Mouse (Mus musculus) megakaryocyte progenitor cell, adult 5-6 weeks (primary cell): Measurements from ENCODE around the gene Pex10. TPM values are rescaled to one million over a fixed set of nuclear protein-coding genes. Genes with fewer than 3 reads are reported as not detected.
A peak's percentile ranks its signal among the peaks of the same experiment; 100 is the strongest.

Experiments used
- ATAC-seq: replicated peaks from 2 replicates; pipeline ENCODE4 v1.8.0; 2016; ENCODE audit warnings: mild to moderate bottlenecking, moderate TSS enrichment, inconsistent platforms; ENCODE audit not compliant: poor library complexity
- total RNA-seq, 2 experiments: library from RNA; stranded (forward) in 1 of 2; stranded (reverse) in 1 of 2; fragments of 157-497, 149-512 nt in 1 of 2; fragments of 200-1000 nt in 1 of 2; gene quantifications; 2 replicates each; pipeline versions ENCODE4 v1.2.3 to v1.2.4; 2015 to 2017

Pex10 gene
- 5.5 and 6.0 TPM in 2 replicates for total RNA-seq (2015)
- total RNA-seq (2017): 13.8 and 18.8 TPM in 2 replicates

- ATAC-seq: peak; percentile 83
Observed at GRCm38 (mm10) chr4:155066834-155067522, at the start of gene Pex10. Gene Pex10, plus strand, starts transcription at chr4:155067016.

GRCm38 (mm10) chr4:155017253-155017878, 49.5 kb upstream of the Pex10 start:
- no peak for ATAC-seq

GRCm38 (mm10) chr4:155018066-155018465, 48.8 kb upstream of the Pex10 start:
- no peak for ATAC-seq

DNA sequence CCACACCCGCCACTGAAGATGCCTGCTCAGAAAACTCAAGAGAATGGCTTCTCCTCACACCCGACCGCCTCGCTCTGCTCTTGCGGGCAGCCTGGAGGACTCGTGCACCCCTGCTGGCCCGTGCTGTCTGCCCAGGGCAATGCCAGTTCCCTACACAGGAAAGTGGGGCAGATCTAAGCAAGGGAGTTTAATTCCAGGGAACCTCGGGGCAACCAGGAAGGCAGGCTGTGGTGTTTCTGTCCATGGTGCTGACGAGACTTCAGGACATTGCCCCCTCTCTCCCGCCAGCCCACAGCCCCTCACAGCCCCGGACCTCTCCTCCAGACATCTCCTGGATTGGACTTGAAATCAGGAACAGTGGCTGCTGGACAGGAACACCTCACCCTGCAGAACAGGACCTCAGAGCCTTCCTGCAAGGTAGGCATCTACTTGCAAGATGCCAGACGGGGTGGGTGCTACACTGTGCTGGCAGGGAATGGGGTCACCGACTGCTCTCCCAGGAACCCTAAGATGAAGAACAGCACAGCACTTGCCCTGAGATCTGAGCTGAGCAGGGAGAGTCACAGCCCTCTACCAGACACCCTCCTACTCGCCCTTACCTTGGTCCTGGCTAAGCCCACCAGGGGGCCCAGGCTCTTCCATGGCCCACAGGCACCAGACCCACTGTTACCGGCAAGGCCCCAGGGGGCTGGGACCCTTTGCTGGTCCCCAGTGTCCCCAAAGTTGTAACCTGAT, 48.0 kb upstream of the Pex10 start:
- peak; percentile 56 for ATAC-seq

DNA sequence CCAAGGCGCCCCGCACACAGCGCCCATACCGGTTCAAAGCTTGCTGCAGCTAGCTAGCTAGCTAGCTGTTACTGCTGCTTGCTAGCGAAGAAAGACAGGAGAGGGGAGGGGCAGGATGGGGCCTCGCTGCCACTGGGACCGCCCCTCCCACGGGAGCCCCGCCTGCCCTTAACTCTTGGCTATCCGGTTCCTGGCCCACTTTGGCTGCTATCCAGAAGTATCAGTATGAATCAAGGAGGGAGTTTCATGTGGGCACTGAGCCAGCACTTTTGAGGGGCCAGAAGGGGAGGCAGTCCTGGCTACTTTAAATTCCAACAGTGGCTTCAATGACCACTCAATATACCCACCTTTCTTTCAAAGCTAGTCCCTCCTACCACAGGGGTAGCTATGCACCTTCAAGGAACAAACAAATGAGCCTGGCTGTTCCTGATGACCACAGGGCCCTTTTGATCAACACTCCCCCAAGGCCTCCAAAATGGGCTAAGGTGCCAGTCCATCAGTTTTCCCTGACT, 47.4 kb upstream of the Pex10 start:
- ATAC-seq: no peak; the same call in 1 of the 2 replicates

DNA sequence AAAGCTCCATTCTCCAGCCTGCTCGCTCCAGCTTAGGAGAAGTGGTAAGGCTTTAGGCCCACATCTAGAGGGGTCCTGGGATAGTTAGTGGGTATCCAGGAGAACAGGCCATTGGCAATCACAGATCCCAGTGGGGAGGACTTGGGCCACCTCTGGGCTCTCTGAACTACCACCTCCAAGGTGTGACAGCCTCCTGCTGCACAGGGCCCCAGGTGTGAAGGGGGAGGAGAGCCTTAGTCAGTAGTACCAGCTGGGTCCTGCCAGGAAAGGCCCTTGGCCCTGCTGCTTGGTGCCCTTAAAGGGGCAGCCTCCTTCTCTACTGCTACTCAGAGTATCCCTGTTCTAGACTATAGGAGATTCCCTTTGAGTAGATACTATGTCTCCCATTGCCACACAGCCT, 46.7 kb upstream of the Pex10 start:
- no peak for ATAC-seq

DNA sequence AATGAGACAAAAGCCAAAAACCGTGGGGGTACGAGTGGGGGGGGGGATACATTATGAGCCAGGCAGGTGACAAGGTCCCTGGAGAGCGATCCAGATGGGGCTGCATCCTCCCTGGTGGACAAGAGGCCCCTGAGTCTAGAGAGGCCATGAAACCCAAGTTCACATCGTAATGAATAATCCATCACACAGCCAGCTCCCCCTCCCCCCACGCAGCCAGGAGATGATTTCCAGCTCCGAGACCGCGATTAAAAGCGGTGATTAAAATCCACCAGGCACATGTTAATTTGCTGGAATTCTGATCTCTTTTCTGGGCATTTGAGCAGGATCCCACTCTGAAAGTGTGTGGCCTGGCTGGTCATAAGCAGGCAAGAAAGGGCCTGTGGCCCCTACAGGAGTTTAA, 46.0 kb upstream of the Pex10 start:
- no peak for ATAC-seq

DNA sequence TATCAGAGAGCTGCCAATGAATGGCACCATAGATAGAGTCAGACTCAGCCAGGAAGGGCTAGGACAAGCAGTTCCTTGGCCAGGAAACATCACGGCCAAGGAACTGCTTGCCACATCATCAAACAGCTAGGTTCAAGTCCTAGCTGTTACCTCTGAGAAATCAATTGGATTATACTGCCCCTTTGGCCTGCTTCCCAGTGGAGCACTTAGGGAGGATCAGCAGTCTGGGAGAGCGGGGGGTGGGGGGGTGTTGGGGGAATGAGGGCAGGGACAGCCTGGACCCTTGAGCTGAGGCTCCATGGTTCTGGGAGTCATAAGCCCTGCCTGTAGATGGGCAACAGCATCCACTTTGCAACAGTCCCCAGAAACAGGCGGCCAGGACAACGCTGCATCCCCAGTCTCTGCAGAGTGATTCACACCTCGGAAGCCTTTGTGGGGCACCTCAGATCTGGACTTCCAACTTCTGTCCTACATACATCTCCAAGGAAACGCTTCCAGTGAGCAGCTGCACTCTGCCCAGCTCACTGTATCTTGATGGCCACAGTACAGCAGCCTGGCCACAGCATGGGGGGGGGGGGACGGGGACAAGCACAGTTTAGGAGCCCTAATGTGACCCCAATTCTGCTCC, 44.5 kb upstream of the Pex10 start:
- no peak for ATAC-seq

DNA sequence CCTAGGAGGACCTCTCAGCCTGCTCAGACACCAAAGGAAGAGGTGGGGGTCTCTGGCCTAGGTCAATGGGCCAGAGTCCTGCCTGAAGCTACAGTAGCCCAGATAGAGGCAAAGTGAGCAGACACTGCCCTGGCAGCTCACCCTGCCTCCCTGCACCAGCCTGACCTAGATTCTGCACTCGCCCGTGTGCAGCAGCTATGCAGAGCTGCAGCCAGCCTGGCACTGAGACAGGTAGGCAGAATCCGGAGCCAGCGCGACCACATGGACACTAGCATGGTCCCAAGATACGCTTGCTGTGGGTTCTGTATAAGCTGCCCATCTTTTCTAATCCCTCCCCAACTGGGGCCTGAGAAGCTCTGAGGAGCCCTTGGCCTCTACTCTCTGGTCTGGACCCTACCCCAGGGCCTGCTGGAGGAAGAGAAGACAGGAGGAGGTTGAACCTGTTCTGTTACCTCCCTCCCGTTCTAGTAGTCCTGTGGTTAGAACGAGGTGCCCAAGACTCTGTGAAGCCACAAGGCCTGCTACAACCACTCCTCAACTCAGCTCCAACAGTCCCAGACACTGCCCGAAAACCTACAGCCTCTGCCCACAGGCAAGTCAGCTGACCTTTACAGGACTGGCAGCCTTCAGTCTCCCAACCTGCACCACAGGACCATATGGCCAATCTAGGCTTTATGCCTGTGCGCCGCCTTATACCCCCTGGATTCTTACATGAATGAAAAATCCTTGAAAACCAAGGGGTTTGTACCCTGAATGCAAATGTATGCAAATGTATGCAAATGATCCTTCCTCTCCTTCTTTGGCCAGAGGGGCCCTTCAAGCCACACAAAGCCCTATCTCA, 42.4 kb upstream of the Pex10 start:
- no peak for ATAC-seq

DNA sequence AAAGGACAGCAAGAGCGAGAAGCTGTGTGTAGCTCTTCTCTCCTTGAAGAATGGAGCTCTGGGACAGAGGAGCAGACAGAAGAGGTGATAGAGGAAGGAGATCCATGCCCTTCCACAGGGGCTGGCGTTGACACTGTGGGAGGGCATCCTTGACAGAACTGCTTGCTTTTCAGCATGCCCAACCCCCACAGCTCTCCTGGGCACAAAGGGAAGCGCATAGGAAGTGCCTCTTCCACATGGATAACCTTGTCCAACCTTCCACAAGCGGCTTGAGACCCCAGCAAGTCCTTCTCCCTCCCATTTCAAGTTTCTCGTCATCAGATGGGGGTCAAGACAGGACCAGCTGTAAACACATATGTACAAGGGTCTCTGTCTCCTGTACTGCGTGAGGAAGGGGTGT, 33.7 kb upstream of the Pex10 start:
- no peak for ATAC-seq

- ATAC-seq: no peak
Observed at GRCm38 (mm10) chr4:155034202-155034601, 32.6 kb upstream of the Pex10 start.

GRCm38 (mm10) chr4:155034787-155035186, 32.0 kb upstream of the Pex10 start:
- ATAC-seq: no peak

- ATAC-seq: no peak
Observed at GRCm38 (mm10) chr4:155040197-155040596, 26.6 kb upstream of the Pex10 start.

GRCm38 (mm10) chr4:155040696-155041095, 26.1 kb upstream of the Pex10 start:
- ATAC-seq: no peak

- ATAC-seq: no peak
Observed at GRCm38 (mm10) chr4:155042606-155043288, 24.1 kb upstream of the Pex10 start.

DNA sequence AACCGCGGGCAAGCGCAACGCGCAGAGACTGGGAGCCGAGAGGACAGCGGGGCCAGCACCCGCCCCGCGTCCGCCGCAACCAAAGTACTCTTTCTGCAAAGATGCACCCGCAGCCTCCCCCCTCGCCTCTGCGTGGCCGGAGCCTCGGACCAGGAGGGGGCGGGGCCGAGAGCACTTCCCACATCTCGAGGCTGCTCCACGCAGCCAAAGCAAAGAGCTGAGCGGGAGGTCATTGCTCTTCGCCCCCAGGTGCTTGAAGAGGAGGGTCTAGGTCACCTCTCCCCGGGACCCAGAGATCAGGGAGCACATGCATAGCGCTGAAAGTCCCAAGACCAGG, 23.6 kb upstream of the Pex10 start:
- no peak for ATAC-seq

DNA sequence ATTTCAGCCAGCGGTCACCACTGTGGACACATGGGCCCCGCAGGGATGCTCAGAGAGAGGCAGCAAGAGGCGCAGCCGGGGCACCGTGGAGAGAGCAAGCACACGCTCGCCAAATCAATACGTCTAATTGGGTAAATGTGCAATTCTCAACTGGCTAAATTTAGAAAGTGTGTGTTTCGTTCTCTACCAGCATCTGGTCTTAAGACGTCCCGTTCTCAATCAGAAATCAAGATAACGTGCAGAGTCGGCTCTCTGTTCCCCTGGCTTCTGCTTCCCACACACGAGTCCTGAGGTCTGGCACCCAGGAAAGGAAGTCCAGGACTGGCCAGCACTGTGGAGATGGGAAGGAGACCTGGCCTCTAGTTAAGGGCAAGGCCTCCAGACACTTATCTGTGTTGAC, 20.2 kb upstream of the Pex10 start:
- ATAC-seq: no peak

- no peak for ATAC-seq
Observed at GRCm38 (mm10) chr4:155050116-155050515, 16.7 kb upstream of the Pex10 start.

GRCm38 (mm10) chr4:155056724-155057123, 10.1 kb upstream of the Pex10 start, which contains the start of gene Plch2:
Gene Plch2, minus strand, starts transcription at chr4:155056784.
- ATAC-seq: no peak

DNA sequence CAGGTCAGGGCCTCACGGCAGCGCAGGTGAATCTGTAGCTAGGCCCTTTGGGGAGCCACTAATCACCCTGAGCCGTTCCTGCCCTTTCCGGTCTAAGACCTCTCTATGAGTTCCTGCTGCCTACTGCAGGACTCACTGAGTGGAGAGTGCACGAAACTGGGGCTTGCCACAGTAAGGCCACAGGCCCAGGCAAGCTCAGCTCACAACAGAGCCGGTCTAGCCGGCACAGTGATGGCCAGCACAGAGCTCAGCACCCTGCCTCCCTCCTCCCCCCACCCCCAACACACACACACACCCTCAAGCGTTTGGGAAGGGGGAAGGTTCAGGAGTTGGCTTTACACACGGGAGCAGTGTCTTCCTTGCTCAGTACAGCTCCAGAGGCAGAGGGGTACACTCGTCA, 8.5 kb upstream of the Pex10 start:
- no peak for ATAC-seq
